Mouse (Mus musculus) intestine, embryonic 14.5 days (tissue): Measurements from ENCODE around the gene Arid5b. TPM values are rescaled to one million over a fixed set of nuclear protein-coding genes. Genes with fewer than 3 reads are reported as not detected.

Experiments used
- ATAC-seq: fragments of 200-750 bp; cut with Nextera tagmentation; replicated peaks from 2 replicates; pipeline ENCODE4 v1.8.0; 2017; ENCODE audit warnings: low read depth, moderate number of reproducible peaks, moderate TSS enrichment, moderate library complexity; ENCODE audit not compliant: low FRiP score, low TSS enrichment
- DNase-seq: peaks from one replicate; pipeline ENCODE4 v3.0.0-alpha.2; 2018; ENCODE audit warnings: low spot score
- H3K27ac ChIP-seq: fragments of 300-500 bp; sonication (generic); 2 replicates; pipeline ENCODE4 v1.5.1; 2014; ENCODE audit warnings: low read depth, mild to moderate bottlenecking, control low read depth
- H3K27me3 ChIP-seq: fragments of 300-500 bp; sonication (generic); replicated peaks from 2 replicates; pipeline ENCODE4 v1.6.1; 2014; ENCODE audit warnings: low read length, control low read depth; ENCODE audit not compliant: control insufficient read depth, insufficient read depth
- H3K36me3 ChIP-seq: fragments of 300-500 bp; sonication (generic); 2 replicates; pipeline ENCODE4 v1.6.1; 2014; ENCODE audit warnings: low read length, control low read depth; ENCODE audit not compliant: control insufficient read depth, insufficient read depth
- H3K4me1 ChIP-seq: fragments of 300-500 bp; sonication (generic); replicated peaks from 2 replicates; pipeline ENCODE4 v1.6.1; 2014; ENCODE audit warnings: low read length, control low read depth, mixed read lengths; ENCODE audit not compliant: control insufficient read depth, insufficient read depth
- H3K4me2 ChIP-seq: fragments of 300-500 bp; sonication (generic); 2 replicates; pipeline ENCODE4 v1.6.1; 2014; ENCODE audit warnings: low read length
- H3K4me3 ChIP-seq: fragments of 300-500 bp; sonication (generic); 2 replicates; pipeline ENCODE4 v1.5.1; 2014; ENCODE audit warnings: low read depth, low read length, control low read depth, mixed read lengths
- H3K9ac ChIP-seq: fragments of 300-500 bp; sonication (generic); 2 replicates; pipeline ENCODE4 v1.6.1; 2014; ENCODE audit warnings: mild to moderate bottlenecking, low read length
- H3K9me3 ChIP-seq: fragments of 300-500 bp; sonication (generic); 2 replicates; pipeline ENCODE4 v1.6.1; 2016; ENCODE audit warnings: low read length, control low read depth; ENCODE audit not compliant: control insufficient read depth
- WGBS: fragments of 180-500 bp; shearing (Covaris S2); extraction: QIAGEN DNeasy Blood & Tissue Kit; methylation state at CpG from one replicate; pipeline ENCODE4 v1.1.7; 2014; 5-methylcytosine and 5-hydroxymethylcytosine counted together
- polyA plus RNA-seq: library from polyadenylated mRNA; unstranded; fragments of >200 nt; fragmentation: Nextera tagmentation; extraction: Ambion mirVana; gene quantifications from 2 replicates; pipeline ENCODE4 v1.2.1, GENCODE M21; 2014

The Arid5b gene
- polyA plus RNA-seq, 1 experiment from 2014 or later, result 34.0 TPM

GRCm38 (mm10) chr10:68140306-68140705 lies 138.2 kb downstream of the Arid5b start:
- ATAC-seq (no peak), DNase-seq (no peak)
- Histone ChIP-seq H3K4me1 (peaks cover 26% of the 10 kb centered on the region), H3K36me3 (no peaks in the 10 kb centered on the region), H3K9me3 (no peaks in the 10 kb centered on the region), H3K27me3 (no peaks in the 10 kb centered on the region), H3K27ac (no peak overlapping the region), H3K4me3 (no peak overlapping the region), H3K9ac (no peak overlapping the region), H3K4me2 (no peak overlapping the region)
- 69% methylated on average over 6 of the region's 6 CpGs for WGBS

- no peak overlapping the region for H3K4me2 ChIP-seq
- no peaks in the 10 kb centered on the region for H3K9me3 ChIP-seq
- H3K27ac ChIP-seq, result no peak overlapping the region
- WGBS, result 89% methylated on average over 5 of the region's 5 CpGs
- no peak overlapping the region for H3K4me3 ChIP-seq
- DNase-seq (no peak), ATAC-seq (no peak)
- no peaks in the 10 kb centered on the region for H3K27me3 ChIP-seq
- H3K9ac ChIP-seq, result no peak overlapping the region
- peaks cover 30% of the 10 kb centered on the region for H3K4me1 ChIP-seq
- H3K36me3 ChIP-seq, result peaks cover 11% of the 10 kb centered on the region
These were observed 140.4 kb downstream of the Arid5b start for GRCm38 (mm10) chr10:68138123-68138522.

- Histone ChIP-seq H3K27ac (peak overlapping the region; percentile 85), H3K9ac (0 out of 2 replicates have a peak overlapping the region, but pooled peaks have one; percentile 53), H3K27me3 (no peaks in the 10 kb centered on the region), H3K4me3 (no peak overlapping the region), H3K4me1 (peaks cover 30% of the 10 kb centered on the region), H3K4me2 (peak overlapping the region; percentile 66), H3K36me3 (peaks cover 20% of the 10 kb centered on the region), H3K9me3 (no peaks in the 10 kb centered on the region)
- DNase-seq, result no peak
- ATAC-seq, result no peak
- WGBS, result 80% methylated on average over 11 of the region's 11 CpGs
These were observed 141.2 kb downstream of the Arid5b start for GRCm38 (mm10) chr10:68137151-68137833.

- Histone ChIP-seq H3K9ac (peak overlapping the region; percentile 53), H3K4me2 (peak overlapping the region; percentile 66), H3K36me3 (peaks cover 27% of the 10 kb centered on the region), H3K27me3 (no peaks in the 10 kb centered on the region), H3K9me3 (no peaks in the 10 kb centered on the region), H3K27ac (peak overlapping the region; percentile 85), H3K4me1 (peaks cover 30% of the 10 kb centered on the region), H3K4me3 (peak overlapping the region; percentile 47)
- ATAC-seq (peak; percentile 92), DNase-seq (peak; percentile 82)
- WGBS, result 3% methylated on average over 18 of the region's 18 CpGs
These were observed 142.0 kb downstream of the Arid5b start for GRCm38 (mm10) chr10:68136480-68137083.

GRCm38 (mm10) chr10:68136051-68136450 lies 142.5 kb downstream of the Arid5b start:
- peak overlapping the region; percentile 85 for H3K27ac ChIP-seq
- H3K4me2 ChIP-seq, result peak overlapping the region; percentile 66
- H3K9me3 ChIP-seq, result no peaks in the 10 kb centered on the region
- peaks cover 31% of the 10 kb centered on the region for H3K36me3 ChIP-seq
- H3K9ac ChIP-seq, result peak overlapping the region; percentile 53
- ATAC-seq, result 0 out of 2 replicates have a peak, but pooled peaks have one; percentile 9
- no peaks in the 10 kb centered on the region for H3K27me3 ChIP-seq
- 3% methylated on average over 9 of the region's 9 CpGs for WGBS
- peaks cover 26% of the 10 kb centered on the region for H3K4me1 ChIP-seq
- H3K4me3 ChIP-seq, result peak overlapping the region; percentile 47
- DNase-seq, result no peak

- H3K36me3 ChIP-seq, result peaks cover 31% of the 10 kb centered on the region
- 15% methylated on average over 4 of the region's 4 CpGs for WGBS
- no peak for ATAC-seq
- no peaks in the 10 kb centered on the region for H3K27me3 ChIP-seq
- H3K27ac ChIP-seq, result no peak overlapping the region
- peak overlapping the region; percentile 66 for H3K4me2 ChIP-seq
- H3K9ac ChIP-seq, result no peak overlapping the region
- peaks cover 26% of the 10 kb centered on the region for H3K4me1 ChIP-seq
- H3K9me3 ChIP-seq, result no peaks in the 10 kb centered on the region
- peak overlapping the region; percentile 47; the same call in 1 of the 2 replicates for H3K4me3 ChIP-seq
- DNase-seq, result no peak
These were observed 143.1 kb downstream of the Arid5b start for GRCm38 (mm10) chr10:68135416-68135815.

- H3K36me3 ChIP-seq, result peaks cover 31% of the 10 kb centered on the region
- no peak overlapping the region for H3K4me3 ChIP-seq
- no peak overlapping the region for H3K4me2 ChIP-seq
- 80% methylated on average over 4 of the region's 4 CpGs for WGBS
- no peak overlapping the region for H3K9ac ChIP-seq
- no peaks in the 10 kb centered on the region for H3K9me3 ChIP-seq
- DNase-seq (no peak), ATAC-seq (no peak)
- no peak overlapping the region for H3K27ac ChIP-seq
- no peaks in the 10 kb centered on the region for H3K27me3 ChIP-seq
- peaks cover 27% of the 10 kb centered on the region for H3K4me1 ChIP-seq
These were observed 144.0 kb downstream of the Arid5b start for GRCm38 (mm10) chr10:68134549-68134948.

GRCm38 (mm10) chr10:68134071-68134470 lies 144.5 kb downstream of the Arid5b start:
- H3K4me2 ChIP-seq, result no peak overlapping the region
- no peak for DNase-seq

More at GRCm38 (mm10) chr10:68134071-68134470, 144.5 kb downstream of the Arid5b start:
- peaks cover 31% of the 10 kb centered on the region for H3K36me3 ChIP-seq
- peaks cover 30% of the 10 kb centered on the region for H3K4me1 ChIP-seq
- H3K4me3 ChIP-seq, result no peak overlapping the region
- H3K27me3 ChIP-seq, result no peaks in the 10 kb centered on the region
- 61% methylated on average over 5 of the region's 5 CpGs for WGBS
- no peak overlapping the region for H3K27ac ChIP-seq
- no peaks in the 10 kb centered on the region for H3K9me3 ChIP-seq
- no peak overlapping the region for H3K9ac ChIP-seq
- no peak for ATAC-seq
